Mouse (Mus musculus) spleen, adult 18-20 months (tissue): Measurements from ENCODE around the gene Syf2.

Experiments
- DNase-seq, 2 experiments: peaks; one replicate each; pipeline ENCODE4 v3.0.0; 2022; ENCODE audit warnings: mixed read lengths in 2 of 2

Syf2 gene

DNA sequence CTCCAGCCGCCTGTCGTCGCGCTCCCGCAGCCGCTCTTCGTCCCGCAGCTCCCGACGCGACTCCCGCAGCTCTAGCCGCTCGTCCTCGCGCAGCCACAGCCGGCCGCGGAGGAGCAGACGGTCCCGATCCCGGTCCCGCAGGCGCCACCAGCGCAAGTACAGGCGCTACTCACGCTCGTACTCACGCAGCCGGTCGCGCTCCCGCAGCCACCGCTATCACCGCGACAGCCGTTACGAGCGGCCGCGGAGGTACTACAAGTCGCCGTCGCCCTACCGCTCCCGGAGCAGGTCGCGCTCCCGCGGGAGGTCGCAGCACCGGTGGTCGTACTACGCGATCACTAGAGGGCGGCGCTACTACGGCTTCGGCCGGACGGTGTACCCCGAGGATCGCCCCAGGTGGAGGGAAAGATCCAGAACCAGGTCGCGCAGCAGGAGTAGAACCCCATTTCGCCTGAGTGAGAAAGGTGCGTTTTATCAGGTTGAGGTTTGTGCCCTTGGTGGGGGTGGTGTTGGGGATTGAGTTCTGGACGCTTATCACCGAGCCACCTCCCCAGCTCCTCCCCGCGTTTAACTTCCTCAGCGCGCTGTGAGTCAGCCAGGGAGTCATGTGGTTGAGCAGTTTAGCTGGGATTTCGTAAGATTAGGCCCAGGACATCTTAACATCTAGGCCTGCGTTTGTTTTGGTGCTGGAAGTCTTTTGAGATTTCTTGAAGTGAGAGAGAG, 6.5 kb upstream of the Syf2 start:
- peak; percentile 43 to 49 for DNase-seq

DNA sequence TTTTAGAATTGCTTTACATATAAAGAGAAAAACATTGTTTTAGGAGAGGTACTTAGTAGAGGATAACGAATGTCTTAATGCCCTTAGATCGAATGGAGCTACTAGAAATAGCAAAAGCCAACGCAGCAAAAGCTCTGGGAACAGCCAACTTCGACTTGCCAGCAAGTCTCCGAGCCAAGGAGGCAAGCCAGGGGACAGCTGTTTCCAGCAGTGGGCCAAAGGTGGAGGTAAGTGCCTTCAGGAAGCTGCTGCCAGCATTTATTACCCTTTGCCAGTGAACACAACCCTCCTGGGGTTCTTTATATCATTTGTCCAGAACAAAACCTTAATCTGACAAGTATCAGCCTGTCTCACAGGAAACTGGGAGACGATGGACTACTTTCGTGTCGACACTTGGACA, 5.5 kb upstream of the Syf2 start:
- DNase-seq, result no peak

DNA sequence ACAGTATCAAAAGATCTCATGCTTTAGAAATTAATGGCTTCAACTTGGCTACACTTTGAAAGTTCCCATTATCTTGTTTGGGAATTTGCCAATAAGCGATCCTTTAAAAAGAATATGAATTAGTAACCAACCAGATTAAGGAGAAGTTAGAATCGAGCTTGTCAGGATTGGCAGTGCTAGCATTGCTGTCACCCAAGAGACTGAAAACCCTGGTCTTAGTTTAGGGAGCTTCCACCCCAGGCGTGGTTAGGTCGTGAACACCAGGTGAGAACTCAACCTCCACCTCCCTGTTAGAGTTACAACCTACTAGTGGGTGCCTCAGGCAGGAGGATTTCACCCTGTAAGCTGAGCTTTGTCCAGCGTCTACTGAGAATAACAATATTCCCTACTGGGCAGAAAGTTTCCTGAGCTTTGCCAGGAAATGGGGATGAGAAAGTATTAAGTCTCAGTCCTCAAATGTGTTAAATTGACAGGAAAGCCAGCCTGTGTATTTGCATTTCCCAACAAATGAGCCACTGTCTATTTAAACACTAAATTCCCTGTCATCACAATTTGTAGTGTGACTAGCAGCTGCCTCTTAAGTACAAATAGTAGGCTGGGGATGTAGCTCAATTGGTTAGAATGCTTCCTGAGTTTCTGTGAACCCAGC, 2.8 kb upstream of the Syf2 start:
- no peak for DNase-seq

- no peak for DNase-seq
Measured at GRCm38 (mm10) chr4:134928464-134928836, 2.2 kb upstream of the Syf2 start.

- DNase-seq, result peak in 1 of 2 experiments; percentile 28
Measured at GRCm38 (mm10) chr4:134929536-134929935, 1.2 kb upstream of the Syf2 start.

DNA sequence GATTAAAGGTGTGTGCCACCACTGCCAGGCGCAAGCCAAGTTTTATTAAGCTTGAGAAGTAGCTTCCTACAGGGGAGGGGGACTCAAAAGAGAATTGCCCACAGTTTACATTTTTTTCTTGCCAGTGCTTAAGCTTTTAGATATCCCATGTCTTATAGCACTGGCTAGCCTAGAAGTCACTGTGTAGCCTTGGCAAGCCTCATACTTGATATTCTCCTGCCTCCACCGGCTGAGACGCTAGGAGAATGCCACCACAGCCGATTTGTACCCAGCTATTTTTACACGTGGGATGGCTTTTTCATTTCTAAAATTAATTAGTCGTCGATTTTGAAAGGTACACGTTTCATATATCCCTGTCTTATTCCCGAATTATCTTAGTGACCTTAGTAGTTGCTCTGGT, 508 bp upstream of the Syf2 start:
- DNase-seq, result no peak

GRCm38 (mm10) chr4:134937240-134938176, 6.8 kb downstream of the Syf2 start:
- no peak for DNase-seq

DNA sequence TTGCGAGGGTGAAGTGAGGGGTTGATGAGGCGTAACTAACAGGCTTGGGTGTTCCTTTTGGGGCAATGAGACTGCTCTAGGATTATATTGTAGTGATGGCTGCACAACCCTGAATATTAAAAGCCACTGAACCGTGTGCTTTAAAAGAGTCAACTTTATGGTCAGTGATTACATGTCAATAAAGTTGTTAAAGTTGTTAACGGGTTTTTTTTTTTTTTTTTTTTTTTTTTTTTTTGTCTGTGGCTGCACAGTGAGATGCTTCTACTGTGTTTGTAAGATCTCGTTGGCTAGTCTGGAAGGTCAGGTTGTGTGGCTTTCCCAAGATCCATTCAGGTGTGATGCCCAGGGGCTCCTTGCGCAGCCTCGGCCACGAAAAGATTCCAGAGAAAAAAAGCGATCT, 9.2 kb downstream of the Syf2 start:
- no peak for DNase-seq

DNA sequence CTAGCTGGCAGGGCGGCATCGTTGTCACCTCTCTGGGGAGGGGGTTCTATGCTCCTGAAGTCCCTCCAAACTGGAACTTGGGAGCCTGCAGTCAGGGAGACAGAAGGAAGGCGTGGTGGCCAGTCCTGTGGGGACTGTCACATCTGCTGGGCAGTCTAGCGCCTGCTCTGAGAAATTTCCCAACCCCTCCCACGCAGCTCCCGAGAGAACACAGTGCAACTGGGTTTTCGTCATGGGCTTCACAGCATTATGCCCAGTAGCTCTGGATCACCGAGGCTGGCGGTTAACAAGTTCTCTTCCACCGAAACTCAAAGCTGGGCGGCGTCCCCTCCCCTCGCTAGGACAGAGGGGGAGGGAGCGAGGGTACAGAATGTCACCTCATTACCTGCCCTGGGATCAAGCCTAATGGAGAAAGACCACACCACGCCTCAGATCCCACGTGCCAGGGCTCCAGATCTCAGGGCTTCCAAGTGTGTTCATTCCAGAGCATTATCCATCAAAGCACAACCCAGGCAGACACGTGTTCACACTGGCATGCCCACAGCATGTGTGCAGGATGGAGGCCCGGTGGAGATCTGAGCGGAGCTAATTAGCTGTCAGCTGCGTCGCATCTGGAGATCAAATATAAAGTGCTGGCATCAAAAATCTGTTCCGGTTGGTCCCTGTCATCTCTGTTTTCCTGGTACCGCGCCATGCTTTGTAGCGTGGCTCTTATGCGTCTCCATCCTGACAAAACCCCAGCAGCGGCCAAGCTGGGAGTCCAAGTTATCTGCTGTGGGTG, 13.2 kb downstream of the Syf2 start:
- DNase-seq, result no peak

DNA sequence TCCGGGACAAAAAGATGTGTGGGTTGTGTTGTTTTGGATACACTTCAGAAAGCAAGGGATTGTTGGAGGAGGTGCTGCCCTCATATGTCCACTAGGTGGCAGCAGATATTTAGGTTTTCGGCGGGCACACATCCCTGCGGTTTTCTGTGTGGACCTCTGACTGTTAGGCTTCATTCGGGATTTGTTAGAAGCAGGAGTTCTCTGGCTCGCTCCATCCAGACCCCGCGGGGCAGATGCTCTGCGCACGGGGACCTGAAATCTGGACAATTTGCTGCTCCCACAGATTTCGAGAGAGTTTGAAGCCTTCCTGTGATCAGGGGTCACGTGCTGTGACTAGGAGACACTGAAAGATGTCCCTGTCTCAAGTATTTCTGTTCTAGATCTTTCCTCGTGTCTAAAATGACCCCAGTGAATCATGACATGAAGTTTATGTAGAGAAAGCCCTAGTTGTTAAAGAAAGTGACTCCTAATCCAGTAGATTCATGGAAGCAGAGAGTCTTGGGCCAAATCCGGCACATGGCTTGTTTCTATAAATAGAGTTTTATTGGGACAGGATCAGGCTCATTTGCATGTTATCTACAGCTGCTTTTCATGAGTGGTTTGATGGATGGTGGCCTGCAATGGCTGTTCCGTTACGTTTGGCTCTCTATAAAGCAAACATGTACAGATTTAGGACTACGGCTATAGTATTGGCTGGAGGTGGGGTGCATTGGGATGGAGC, 15.5 kb downstream of the Syf2 start:
- peak; percentile 30 to 63 for DNase-seq

DNA sequence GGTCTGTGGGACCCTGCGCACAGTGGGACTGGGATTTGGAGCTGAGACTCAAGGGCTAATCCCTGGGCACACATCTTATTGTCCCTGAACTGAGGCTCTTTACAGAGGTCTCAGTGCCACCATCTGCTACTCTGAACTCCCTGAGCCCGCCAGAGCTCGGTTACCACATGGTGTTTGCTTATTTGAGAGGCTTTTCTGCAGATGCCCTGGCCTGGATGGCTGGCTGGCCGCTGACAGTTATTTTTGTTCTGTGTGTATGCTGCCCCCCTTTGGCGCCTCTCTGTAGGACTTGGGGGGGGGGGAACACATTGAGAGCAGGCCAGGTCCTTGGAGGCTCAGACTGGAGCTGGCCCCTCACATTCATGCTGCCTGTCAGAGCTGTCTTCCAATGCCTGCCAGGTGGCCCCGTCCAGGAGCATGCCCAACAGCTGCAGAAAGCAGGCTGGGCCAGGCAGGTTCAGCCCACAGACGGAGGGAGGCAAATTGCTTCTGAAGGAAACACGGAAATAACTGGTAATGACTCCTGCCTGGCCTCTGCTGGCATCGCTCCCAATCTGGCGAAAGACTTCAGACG, 19.9 kb downstream of the Syf2 start:
- no peak for DNase-seq

DNA sequence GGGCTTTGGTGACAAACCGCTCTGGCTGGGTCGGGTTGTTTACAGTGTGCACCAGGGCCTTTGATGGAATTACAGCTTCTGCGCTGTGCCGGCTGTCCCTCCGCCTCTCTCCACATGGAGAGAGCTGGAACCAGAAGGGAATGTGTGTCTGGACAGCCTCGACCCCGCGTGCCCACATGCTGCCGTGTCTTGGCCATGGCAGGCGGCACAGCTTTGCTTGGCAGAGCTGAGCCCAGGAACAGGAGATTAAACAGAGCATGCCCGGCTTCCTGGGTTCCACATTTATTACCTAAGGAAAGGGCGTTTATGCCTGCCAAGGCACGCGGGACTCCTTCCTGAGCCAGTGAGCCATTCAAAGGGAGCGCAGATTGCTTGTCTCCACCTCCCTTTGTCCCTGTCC, 23.8 kb downstream of the Syf2 start:
- no peak for DNase-seq

DNA sequence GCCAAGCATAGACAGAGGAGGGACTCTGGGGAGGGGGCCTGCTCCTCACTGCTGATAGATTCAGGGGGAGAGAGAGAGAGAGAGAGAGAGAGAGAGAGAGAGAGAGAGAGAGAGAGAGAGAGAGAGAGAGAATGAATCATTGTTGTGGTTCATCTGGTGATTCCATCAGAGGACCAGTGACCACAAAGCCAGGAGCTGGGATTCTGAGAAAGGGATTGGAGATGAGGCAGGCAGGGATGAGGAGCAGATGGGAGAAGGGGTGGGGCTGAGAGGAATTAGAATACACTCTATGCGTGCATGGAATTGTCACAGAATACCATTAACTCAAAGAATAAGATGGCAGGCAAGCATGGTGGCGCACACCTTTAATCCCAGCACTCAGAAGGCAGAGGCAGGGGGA, 24.5 kb downstream of the Syf2 start:
- no peak for DNase-seq

DNA sequence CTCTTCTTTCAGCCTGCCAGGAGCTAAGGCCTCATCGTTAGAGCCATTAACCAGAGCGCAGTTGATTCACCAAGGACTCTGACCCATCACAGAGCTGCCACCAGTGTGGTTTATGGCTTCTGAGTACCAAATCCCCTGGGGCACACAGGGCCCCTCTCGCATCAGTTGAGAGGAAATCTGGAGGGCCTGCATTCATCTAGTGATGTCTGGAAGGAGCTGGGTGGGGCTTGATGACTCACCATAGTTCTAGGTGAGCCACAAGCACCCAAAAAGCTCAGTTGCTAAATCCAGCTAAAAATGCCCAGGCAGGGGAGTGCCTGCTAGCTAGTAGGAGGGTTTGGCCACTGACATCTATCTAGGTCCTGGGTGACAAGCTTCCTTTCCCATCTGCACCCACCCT, 25.1 kb downstream of the Syf2 start:
- no peak for DNase-seq

GRCm38 (mm10) chr4:134956328-134956727, 25.6 kb downstream of the Syf2 start:
- DNase-seq, result peak in 1 of 2 experiments; percentile 66

DNA sequence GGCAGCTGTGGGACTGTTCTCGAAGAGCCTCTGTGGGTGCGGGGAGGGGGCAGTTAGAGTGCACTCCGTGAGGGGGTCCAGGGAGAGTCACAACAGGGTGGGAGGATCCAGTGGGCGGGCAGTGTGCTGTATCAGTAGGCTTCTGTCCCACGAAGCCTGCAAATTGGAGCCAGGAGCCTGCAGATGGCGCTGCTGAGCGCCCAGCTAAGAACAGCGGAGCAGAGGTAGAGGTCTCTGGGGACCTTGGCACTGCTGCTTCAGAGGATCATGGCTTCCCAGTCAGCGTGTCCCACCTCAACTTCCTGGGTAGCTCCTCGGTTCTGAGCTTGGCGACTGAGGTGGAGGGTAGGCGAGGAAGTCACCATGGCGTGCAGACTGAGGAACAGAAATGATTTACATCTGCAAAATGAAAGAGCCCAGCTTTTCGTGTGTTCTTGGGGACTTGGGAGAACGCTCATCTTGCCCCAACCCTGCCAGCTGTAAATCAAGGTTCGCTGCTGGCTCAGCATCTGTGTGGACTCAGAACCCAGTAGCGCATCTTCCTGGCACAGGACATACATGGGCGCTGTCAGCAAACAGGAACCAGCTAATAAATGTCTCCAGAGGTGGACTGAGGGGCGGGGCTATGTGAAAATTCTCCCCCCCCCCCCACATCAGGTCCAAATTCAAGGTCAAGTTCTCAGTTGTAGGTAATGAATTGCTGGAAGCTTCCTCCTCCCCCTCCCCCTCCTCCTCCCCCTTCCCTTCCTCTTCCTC, 32.5 kb downstream of the Syf2 start:
- DNase-seq, result peak in 1 of 2 experiments; percentile 27

DNA sequence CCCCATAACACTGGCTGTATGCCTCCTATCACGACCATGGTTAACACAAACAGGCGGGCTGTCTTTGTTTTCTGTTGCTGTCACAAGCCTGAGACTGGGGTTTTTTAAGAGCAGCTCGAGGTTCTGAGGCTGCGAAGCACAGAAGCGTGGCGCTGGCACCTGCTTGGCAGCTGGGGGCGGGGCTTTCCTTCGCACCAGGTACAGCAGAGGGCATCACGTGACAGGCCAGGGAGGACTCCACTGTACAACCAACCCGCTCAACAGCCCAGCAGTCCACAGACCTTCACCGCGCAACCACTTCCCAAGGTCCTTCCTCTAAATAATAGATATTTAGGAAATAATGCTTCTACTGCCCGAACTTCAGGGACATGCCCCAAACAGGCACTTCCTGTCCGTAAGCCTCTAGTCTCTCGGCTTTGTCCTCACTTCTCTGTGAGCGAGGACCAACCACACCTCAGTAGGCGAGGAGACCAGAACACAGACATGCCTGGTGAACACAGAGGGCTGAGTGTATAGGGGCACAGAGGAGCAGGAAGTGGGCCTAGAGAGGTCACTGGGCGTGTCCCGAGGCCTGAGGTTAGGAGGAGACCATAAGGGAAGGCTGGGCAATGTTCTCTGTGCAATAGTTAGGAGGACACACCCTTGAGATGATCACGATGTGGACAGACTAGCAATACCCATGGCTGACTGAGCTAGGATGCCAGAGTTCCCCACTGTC, 37.3 kb downstream of the Syf2 start:
- no peak for DNase-seq

- no peak for DNase-seq
Measured at GRCm38 (mm10) chr4:134968605-134968976, 37.9 kb downstream of the Syf2 start.

- peak in 1 of 2 experiments; percentile 17 for DNase-seq
Measured at GRCm38 (mm10) chr4:134975261-134975928, 44.7 kb downstream of the Syf2 start.

GRCm38 (mm10) chr4:134975929-134976308, 45.2 kb downstream of the Syf2 start:
- no peak for DNase-seq
